Mouse (Mus musculus): ENCODE results near the gene Erg.

- TF ChIP-seq POLR2A (IDR thresholded peaks at IDR 0.05; ENCODE audit: low read depth, low read length) (no peak), CTCF (IDR thresholded peaks at IDR 0.05; ENCODE audit: extremely low read depth, insufficient read length, insufficient replicate concordance, low read depth, low read length) (no peak)
Observed at GRCm38 (mm10) chr16:95586311-95586602, at the start of gene Erg.
